Mouse (Mus musculus): ENCODE measurements at regions not wholly inside any gene's neighbourhood (a gene's known extent, or its start where the extent isn't known, plus 50 kb on each side); places are given as distances from the start of the nearest gene placed in this dataset.
"Not testable (repeated sequence)": the region's sequence is repeated elsewhere in the genome, so short reads cannot be mapped to it uniquely, and the experiment has no call there.

DNA sequence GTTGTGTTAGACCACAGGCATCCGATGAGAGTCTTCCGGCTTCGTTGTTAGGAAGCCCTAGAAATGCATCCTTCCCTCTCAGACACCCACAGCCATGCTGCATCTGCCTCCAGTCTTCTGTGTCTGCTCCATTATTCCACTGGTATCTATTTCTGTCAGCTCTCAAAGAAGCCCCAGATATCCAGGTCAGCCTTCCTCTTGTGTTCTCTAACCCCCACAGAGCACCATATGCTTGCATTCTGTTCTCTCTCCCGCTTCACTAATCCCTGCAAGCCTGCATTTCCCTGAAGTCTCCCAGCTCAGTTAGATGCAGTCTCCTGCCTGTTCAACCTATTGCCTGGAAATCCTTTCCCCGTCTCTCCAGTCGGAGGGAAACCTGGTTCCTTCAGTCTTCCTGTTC lies 53.6 kb upstream of the Wdfy3 start:
- no peak for DNase-seq

DNA sequence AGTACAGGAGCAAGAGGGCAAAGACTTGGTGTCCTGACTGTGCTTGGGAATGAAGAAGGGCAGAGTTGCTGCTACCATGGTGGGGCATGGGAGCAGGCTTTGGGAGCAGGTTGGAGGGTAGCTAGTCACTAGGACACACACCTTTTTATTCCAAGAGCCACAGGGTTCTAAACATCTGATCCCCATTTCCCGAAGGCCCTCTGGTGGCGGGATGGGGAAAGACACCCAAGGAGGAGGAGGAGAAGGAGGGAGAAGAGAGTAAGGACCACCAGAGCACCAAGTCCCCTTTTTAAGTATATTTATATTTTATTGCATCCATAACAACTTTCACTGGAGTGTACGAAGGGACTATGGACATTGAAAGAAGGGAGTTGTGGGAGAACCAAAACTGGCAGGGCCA lies 57.0 kb upstream of the Wdfy3 start:
- DNase-seq, result peak; percentile 24

DNA sequence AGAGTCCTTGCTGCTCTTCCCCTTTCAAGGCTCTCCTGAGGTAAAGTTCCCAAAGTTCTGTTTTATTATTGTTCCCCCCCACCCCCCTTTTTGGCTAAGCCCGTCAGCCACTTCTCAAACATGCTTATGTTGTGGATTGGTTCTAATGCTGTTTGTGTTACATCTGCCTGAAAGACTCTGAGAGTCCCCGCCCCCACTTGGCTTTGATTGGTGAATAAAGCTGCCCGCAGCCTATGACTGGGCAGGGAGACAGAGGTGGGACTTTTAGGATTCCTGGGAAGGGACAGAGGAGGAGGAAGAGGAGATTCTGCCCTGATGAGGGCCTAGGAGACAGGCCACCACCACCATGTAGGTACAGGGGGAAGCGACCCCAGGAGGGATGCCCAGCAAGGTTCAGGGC lies 78.3 kb upstream of the Wdfy3 start:
- no peak for DNase-seq

DNA sequence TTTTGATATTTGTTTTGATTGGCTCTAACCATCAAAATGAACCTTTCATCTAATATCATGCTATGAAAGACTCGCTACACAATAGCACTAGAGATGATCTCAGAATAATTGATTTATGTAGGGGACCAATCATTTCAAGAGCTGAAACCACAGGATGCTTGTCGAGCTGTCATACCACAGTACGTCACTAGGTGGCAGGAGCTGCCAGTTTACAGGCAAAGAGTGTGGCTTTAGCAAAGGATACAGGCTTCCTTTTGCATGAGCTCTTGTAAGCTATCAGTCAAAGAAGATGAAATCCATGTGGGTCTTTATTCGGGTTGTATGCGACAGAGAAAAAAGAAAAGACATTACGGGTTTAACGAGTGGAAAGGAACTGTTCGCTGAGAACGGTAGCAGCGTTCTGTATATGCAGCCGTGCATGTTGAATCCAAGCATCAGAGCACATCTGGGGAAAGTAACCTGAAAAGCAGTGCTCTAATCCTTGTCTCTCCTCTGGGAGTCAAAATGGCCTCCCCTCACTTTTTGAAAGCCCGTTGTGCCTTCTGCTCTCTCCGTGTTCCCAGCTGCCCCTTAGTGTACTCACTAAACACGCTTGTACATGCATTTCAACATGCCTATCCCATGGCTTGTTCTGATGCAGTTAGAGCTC lies 79.9 kb upstream of the Wdfy3 start:
- peak; percentile 80 for DNase-seq

DNA sequence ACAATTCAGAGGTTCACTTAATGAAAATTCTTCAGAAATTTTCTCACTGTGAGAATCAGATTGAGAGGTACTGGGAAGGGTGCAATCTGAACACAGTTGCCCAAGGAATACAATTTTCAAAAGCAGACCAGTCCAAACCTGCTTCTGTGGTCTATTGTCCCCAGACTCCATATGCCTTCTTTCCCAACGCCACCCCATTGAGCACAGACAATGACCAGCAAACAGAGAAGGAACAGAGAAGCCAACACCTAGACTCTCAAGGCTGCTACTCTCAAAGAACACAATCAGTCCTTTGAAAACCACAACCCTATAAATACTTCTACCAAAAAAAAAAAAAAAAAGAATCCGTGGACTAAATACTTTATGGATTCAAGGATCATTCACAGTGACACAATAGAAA lies 89.9 kb upstream of the Wdfy3 start:
- DNase-seq, result no peak

DNA sequence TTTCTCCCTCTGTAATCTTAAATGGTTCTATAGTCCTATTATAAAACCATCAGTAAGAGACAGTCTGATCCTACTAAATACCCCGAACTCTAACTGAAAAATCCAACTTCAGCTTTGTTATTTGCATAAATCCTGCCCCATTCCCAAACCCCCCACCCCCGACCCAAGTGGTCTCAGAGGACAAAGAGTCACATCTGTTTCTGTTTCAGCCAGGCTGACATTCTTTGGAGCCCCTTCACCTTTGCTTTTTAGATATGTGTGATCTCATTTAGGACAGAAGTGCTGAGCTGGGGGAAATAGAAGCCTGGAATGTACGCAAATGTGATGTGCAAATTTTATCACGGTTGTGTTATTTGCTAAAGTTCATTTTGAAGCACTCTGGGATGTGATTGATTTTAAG lies 98.3 kb upstream of the Wdfy3 start:
- DNase-seq, result no peak

DNA sequence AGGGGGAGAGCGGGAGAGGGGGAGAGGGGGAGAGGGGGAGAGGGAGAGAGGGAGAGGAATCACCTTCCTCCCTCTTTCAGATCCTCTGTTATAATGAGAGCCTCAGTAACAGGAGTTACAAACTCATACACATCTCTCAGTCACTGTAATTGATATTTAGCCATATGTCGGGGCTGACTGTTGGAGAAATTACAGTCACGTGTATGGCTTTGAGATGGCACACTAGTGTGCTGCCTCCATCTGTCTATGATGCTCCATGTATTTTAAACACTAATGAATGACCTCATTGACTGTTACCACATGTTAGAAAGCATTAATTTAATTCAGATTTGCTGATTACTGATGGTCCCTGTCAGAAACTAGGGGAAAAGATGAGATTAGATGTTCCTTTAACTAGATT lies 102.1 kb upstream of the Wdfy3 start:
- DNase-seq, result no peak

DNA sequence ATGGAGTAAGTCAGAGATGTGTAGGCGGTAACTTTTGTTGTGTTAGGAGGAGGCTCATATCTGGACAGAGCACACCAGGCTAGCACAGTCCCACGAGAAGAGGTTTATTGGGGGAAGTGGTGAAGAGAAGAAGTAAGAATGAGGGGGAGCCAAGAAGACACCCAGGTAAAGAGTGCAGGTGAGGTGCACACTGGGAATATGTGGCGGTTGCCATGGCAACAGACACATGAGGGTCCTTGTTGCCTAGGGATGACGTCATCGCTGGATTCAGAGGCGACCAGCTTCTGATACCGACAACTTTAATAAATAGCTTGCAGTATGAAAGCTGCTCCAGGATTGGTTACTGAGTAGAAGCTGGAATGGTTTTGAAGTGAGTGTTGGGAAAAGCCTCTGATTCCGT lies 110.5 kb upstream of the Wdfy3 start:
- no peak for DNase-seq

DNA sequence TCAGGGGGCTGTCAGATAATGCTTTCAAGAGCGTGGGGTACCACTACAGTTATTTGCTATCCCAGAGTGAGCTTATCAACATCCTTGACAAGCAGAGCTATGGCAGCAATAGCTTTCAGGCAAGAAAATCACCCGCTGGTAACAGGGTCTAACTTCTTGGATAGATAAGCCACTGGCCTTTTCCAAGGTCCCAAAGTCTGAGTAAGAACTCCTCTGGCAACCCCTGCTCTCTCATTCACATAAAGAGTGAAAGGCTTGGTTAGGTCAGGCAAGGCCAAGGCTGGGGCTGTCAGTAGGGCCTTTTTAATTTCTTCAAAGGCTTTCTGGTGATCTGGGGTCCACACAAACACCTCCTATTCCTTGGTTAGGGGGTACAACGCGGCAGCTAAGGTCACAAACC lies 119.2 kb upstream of the Wdfy3 start:
- DNase-seq, result not testable (repeated sequence)

DNA sequence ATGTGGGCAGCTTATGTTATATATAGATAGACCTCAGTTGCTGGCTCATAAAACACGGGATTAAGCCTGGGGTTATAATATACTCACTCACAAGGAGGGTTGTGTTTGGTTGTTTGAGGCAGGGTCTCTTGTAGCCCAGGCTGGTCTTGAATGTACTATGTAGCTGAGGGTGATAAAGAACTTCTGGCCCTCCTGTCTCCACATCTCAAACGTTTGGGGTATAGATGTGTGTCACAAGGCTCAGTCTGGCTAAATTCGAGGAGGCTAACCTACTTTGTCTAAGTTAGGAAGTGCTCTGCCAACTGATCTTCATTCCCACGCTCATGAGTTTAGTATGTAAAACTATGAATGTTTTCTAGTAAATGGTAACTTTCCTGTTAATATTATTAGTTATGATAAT lies 136.7 kb upstream of the Wdfy3 start:
- no peak for DNase-seq

DNA sequence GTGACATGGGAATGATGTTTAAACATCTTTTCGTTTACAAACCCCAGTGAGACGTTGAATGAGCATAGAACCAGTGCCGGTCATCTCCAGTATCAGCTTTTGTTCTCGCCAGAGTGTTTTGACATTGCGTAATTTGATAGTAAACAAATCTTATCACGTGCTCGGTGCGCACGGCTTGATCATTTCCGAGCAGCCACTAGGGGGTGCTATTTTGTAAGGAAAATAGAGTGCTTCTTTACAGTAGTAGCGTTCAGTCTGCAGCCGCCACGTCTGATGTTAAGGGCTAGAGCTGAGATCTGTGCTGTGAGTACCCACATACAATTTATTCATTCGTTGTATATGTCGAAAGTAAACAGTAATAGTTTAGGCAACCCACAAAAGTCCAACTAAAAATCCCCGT lies 137.2 kb upstream of the Wdfy3 start:
- peak; percentile 85 for DNase-seq

DNA sequence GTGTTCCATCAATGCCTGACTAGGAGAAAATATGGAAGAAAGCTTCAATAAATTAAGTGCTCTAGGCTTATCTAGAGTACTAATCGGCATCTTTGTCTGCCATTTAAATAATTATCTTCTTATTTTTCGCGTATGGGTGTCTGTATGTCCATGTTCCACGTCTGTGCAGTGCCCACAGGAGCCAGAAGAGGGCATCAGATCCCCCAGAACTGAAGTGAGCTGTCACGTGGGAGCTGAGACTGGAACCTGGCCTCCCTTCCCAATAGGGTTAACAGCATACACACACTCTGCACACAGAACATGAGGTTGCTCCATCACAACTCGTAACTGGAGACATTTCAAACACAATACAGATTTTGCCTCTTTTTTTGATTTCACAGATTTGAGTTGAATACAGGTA lies 143.4 kb upstream of the Wdfy3 start:
- DNase-seq, result peak; percentile 16

DNA sequence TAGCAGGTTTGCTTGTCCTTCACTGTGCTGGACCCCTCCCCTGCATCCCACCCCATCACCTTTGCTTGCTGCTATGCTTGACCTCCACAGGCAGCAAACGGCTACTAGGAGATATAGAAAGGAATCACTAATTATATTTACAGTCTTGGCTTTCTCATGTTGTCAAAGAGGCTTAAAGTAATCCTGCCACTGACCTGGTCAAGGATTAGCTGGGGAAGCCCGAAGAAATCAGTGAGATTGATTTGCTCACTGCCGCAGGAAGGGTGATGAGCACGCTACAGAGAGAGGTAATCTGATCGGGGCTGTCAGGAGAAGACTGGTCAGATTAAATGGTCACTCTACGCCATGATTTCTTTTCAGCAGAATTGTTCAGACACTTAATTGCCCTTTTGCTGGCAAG lies 157.4 kb upstream of the Wdfy3 start:
- no peak for DNase-seq

DNA sequence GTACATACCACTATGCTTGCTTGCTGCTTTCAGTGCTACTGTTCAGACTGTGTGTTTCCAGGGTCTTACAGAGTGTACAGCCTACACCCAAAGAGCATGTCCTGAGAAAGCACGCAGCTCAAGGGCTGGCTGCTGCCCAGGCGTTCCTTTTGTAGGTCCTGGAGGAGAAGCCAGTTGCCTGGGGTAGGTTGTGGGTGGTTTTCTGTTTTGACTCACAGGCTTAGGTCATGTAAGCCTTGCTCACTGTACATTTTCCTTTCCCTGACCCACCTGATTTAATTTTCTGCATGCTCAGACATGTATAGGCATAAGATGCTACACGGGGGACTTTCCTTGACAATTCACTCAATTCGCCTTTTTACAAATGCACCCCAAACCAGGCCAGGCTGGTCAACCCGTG lies 172.9 kb upstream of the Wdfy3 start:
- no peak for DNase-seq

DNA sequence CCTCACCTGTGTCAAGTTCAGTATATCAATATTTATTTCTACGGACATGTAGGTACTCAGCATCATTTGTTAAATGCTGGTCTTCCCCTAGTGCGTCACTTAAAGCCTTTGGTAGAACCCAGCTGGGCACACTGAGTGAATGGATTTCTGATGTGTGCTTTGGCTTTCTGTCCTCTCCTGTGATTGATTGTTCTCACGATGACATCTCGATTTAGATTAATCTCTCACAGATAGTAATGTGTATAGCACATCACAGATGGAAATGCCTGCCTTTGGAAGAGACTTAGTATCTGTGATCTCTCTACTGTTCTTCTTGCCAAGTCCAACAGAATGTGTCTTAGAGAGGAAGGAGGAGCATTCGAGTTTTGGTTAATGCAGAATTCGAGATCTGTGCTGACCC lies 175.0 kb upstream of the Wdfy3 start:
- no peak for DNase-seq

DNA sequence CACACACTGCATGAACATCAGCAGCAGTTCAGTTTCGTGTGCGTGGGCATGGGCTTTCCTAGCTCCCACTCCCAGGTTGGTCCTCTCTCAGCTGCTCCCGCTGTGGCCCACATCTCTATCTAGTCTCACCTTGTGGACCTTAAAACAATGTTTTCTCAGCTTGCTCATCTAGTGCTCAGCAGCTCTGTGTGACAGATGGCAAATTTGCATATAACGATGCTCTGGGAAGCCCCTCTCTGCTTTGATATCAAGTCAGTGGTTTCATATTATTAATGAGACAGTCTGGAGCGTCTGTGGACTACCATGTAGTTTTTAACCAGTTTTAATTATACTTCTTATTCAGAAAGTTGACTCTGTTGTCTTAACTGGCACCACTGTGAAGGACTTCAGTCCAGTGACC lies 179.0 kb upstream of the Wdfy3 start:
- no peak for DNase-seq

DNA sequence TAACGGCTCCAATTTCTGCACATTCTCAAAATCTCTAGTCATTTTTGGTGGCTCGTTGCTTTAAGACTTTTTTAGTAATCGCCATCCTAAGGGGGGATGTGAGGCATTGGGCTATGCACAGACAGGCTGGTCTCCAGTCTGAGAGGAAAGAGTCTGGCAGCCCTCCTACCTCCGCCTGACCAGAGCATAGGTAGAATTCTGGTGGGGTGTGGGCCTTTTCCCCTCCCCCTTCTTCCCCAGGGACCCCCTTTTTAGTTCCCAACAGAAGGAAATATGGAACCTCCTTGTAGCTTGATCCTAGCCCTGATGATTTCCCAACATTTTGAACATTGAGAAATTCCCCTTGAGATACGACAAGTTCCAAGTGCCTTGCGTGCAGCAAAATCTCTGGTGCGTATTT lies 181.4 kb upstream of the Wdfy3 start:
- no peak for DNase-seq

DNA sequence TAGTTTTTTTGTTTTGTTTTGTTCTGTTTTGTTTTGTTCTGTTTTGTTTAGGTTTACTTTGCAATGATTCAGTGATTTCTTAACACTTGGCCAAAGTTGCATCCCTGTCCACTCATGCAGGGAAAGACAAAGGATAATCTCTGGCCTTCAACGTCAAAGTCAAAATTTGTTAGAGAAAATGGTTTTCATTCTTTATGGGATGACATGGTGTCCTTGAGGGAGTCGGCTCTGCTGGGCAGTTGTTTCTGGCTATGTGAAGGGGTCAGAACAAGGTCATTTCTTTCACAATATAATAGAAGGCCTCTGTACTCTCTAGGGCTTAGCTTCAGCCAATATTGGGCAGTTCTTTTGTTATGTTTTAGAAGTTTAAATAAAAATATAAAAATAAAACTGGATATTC lies 184.1 kb upstream of the Wdfy3 start:
- DNase-seq, result no peak

DNA sequence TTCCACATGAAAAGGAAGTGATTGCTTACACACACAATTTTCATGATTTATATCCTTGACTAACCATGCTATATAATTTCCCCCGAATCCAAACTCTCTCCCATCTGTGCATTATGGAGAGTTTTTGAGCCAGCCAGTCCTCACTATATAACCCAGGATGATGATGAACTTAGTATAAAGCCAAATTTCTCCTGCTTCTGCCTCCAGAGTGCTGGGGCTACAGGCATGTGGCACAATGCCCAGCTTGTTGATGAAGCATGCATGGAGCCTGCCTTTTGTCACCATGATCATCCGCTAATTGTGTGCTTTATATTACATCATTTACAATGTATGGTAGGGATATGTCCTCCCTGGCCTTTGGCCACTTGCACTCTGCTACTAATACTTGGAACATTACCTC lies 187.4 kb upstream of the Wdfy3 start:
- no peak for DNase-seq

DNA sequence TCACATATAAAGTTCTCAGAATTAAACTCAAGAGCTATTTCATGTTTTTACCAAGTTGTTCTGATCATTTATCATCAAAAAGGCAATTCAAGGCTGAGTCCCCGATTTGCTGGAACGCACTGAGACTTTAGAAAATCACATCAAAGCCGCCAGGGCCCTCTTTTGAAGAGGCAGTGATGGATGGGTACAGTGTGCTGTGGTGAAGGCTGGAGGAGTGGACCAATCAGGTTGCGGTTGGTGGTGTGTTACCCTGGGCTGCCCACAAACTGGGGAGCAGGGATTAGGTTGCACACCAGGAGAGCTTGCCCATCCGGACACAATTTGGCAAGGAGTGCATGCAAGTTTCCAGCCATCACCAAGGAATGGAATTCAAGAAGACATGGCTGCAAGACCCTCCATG lies 191.9 kb upstream of the Wdfy3 start:
- DNase-seq, result no peak

DNA sequence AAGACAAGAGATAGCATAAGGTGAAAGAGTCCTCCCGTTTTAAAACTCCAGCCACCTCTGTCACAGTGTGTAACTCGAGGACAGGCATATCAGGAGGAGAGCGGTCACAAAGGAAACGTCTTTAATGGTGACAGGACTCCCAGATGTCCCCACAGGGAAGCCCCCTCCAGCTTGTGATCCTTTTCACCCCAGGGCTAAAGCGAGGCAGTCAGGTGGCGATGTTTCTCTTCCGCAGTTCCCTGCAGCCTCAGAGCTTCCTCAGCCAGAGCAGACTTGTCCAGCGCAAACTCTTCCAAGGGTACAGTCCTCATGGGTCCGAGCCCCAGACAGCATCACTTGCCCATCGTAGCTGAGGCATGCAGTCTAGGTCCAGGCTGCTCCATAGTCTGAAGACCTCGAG lies 196.7 kb upstream of the Wdfy3 start:
- DNase-seq, result no peak

DNA sequence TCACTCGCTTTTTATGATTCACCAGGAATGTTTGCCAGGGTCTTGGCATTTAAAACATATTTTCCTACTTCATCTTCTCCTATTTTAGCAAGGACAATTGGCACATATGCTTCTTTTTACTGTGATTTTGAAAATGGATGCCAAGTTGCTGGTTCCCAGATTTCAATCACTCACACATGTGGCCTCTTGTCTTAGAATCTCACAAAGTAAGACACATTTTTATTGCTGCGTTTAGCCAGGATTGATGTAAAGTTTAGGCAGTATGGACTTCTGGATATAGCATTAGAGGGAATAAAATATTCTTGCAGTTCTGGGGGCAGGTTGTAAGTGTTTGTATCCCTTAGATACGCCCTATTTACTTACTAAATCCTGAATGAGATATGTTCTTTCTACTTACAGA lies 197.4 kb upstream of the Wdfy3 start:
- no peak for DNase-seq

DNA sequence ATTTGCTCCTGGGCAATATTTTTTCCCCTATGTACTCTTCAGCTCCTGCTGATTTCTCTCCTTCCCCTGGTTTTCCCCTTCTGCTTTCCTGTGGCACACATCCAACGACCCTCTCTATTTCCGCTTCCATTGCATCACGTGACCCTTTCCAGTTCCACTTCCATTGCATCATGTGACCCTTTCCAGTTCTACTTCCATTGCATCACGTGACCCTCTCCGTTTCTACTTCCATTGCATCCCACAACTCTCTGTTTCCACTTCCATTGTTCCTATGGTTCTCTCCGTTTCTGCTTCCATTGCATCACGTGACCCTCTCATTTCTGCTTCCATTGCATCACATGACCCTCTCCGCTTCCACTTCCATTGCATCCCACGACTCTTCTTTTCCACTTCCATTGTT lies 199.5 kb upstream of the Wdfy3 start:
- no peak for DNase-seq

DNA sequence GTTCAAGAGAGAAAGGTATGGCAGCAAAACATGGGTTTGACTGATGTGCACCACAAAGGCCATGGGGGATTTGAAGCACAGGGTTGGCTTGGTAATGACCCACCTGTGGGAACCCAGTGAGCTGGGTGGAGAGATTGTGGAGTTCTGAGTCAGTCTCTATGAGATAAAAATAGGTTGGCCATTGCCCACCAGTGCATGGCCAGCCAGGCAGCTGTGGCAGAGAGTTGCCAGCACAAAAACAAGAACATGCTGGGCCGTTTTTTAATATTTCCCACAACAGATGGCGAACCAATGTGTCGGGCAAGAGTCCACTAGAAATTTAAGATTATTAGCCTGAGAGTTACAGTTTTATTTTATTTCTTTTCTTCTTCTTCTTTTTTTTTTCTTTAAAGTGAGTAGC lies 205.6 kb upstream of the Arhgap24 start:
- DNase-seq, result no peak

DNA sequence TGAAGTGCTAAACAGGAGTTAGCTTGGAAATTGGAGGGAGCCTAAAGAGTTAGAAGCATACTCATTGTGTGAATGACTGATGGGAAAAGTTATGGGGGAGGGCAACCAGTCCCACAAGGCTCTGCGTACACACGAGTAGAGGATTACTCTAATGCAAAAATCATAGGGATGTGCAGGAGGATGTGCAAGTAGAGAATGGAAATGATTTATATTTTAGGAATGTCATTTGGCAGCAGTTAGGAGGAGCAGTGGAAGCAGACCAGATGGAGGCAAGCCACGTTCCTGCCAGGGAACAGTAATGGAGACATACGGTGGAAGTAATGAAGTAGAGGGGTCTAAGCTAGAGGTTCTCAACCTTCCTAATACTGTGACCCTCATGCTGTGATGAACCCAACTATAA lies 194.1 kb upstream of the Arhgap24 start:
- DNase-seq, result peak; percentile 1

DNA sequence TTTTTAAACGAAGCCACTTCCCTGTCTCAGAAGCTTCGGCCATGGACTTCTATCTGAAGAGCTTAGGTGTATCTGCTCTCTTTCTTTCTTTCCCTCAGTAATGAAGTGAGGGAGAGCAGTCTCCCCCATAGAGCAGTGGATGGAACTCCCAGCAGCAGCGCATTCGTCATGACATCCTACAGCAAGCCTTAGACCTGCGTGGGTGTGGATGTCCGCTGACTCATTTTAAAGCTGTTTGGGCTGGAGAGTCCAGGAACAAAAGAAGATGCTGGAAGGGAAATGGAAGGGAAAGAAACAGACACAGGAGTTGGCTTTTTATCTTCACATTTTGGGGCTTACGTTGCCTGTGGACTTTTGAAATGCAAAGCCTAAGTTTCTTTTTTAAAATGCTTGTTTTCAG lies 190.3 kb upstream of the Arhgap24 start:
- DNase-seq, result no peak

All from kidney, postnatal 14 days (tissue).